Mouse (Mus musculus): ENCODE measurements around the gene Lss. TPM values are rescaled to one million over a fixed set of nuclear protein-coding genes. Genes with fewer than 3 reads are reported as not detected.
A peak's percentile ranks its signal among the peaks of the same experiment; 100 is the strongest.

Lss gene
- polyA plus RNA-seq, 1 experiment from 2014 or later: 51.9 TPM

GRCm38 (mm10) chr10:76531828-76532227 lies 440 bp downstream of the Lss start:
- peak overlapping the region; percentile 70 for H3K27ac ChIP-seq
- peaks cover 38% of the 10 kb centered on the region for H3K36me3 ChIP-seq
- peak overlapping the region; percentile 72 for H3K4me3 ChIP-seq
- H3K4me2 ChIP-seq: peak overlapping the region; percentile 96
- peaks cover 26% of the 10 kb centered on the region for H3K4me1 ChIP-seq
- H3K9me3 ChIP-seq (replicated peaks): no peaks in the 10 kb centered on the region
- H3K27me3 ChIP-seq (replicated peaks): no peaks in the 10 kb centered on the region
- H3K9ac ChIP-seq: peak overlapping the region; percentile 75
- ATAC-seq: no peak
- WGBS (ENCODE audit: insufficient replicate concordance): 4% methylated on average over 14 of the region's 14 CpGs

- Histone ChIP-seq H3K27me3 (replicated peaks) (no peaks in the 10 kb centered on the region), H3K9ac (no peak overlapping the region), H3K4me3 (no peak overlapping the region), H3K4me1 (peaks cover 24% of the 10 kb centered on the region), H3K9me3 (replicated peaks) (no peaks in the 10 kb centered on the region), H3K36me3 (peaks cover 74% of the 10 kb centered on the region), H3K4me2 (no peak overlapping the region), H3K27ac (no peak overlapping the region)
- 90% methylated on average over 7 of the region's 7 CpGs for whole genome bisulfite sequencing (ENCODE audit: insufficient replicate concordance)
- no peak for ATAC-seq
Measured at GRCm38 (mm10) chr10:76535526-76535925, 4.1 kb downstream of the Lss start.

GRCm38 (mm10) chr10:76537619-76538018 lies 6.2 kb downstream of the Lss start:
- Histone ChIP-seq H3K9ac (no peak overlapping the region), H3K4me2 (no peak overlapping the region), H3K4me1 (peaks cover 7% of the 10 kb centered on the region), H3K4me3 (no peak overlapping the region), H3K9me3 (replicated peaks) (no peaks in the 10 kb centered on the region), H3K27me3 (replicated peaks) (no peaks in the 10 kb centered on the region), H3K27ac (no peak overlapping the region), H3K36me3 (peaks cover 95% of the 10 kb centered on the region)
- ATAC-seq: no peak
- WGBS (ENCODE audit: insufficient replicate concordance): 77% methylated on average over 9 of the region's 9 CpGs

- Histone ChIP-seq H3K36me3 (peaks cover 99% of the 10 kb centered on the region), H3K9me3 (replicated peaks) (no peaks in the 10 kb centered on the region), H3K4me2 (no peak overlapping the region), H3K4me1 (no peaks in the 10 kb centered on the region), H3K27ac (no peak overlapping the region), H3K9ac (no peak overlapping the region), H3K27me3 (replicated peaks) (no peaks in the 10 kb centered on the region), H3K4me3 (no peak overlapping the region)
- 67% methylated on average over 11 of the region's 11 CpGs for WGBS (ENCODE audit: insufficient replicate concordance)
- ATAC-seq: no peak
Measured at GRCm38 (mm10) chr10:76541336-76542085, 10.1 kb downstream of the Lss start.

- WGBS (ENCODE audit: insufficient replicate concordance): 35% methylated on average over 10 of the region's 10 CpGs
- no peaks in the 10 kb centered on the region for H3K4me1 ChIP-seq
- H3K9me3 ChIP-seq (replicated peaks): no peaks in the 10 kb centered on the region
- H3K36me3 ChIP-seq: peaks cover 99% of the 10 kb centered on the region
- H3K4me3 ChIP-seq: no peak overlapping the region
- H3K4me2 ChIP-seq: no peak overlapping the region
- H3K27me3 ChIP-seq (replicated peaks): no peaks in the 10 kb centered on the region
- no peak overlapping the region for H3K9ac ChIP-seq
- no peak for ATAC-seq
- no peak overlapping the region for H3K27ac ChIP-seq
Measured at GRCm38 (mm10) chr10:76542636-76543375, 11.4 kb downstream of the Lss start.

- Histone ChIP-seq H3K4me3 (no peak overlapping the region), H3K9ac (no peak overlapping the region), H3K36me3 (peaks cover 99% of the 10 kb centered on the region), H3K4me2 (no peak overlapping the region), H3K27ac (no peak overlapping the region), H3K27me3 (replicated peaks) (no peaks in the 10 kb centered on the region), H3K9me3 (replicated peaks) (no peaks in the 10 kb centered on the region), H3K4me1 (no peaks in the 10 kb centered on the region)
- WGBS (ENCODE audit: insufficient replicate concordance): 79% methylated on average over 8 of the region's 8 CpGs
- no peak for ATAC-seq
Measured at GRCm38 (mm10) chr10:76546566-76546965, 15.2 kb downstream of the Lss start.

GRCm38 (mm10) chr10:76548218-76548617 lies 16.8 kb downstream of the Lss start:
- Histone ChIP-seq H3K4me1 (no peaks in the 10 kb centered on the region), H3K4me2 (no peak overlapping the region), H3K9ac (no peak overlapping the region), H3K9me3 (replicated peaks) (no peaks in the 10 kb centered on the region), H3K27me3 (replicated peaks) (no peaks in the 10 kb centered on the region), H3K36me3 (peaks cover 99% of the 10 kb centered on the region), H3K27ac (no peak overlapping the region), H3K4me3 (no peak overlapping the region)
- WGBS (ENCODE audit: insufficient replicate concordance): 87% methylated on average over 8 of the region's 8 CpGs
- ATAC-seq: no peak

- H3K9me3 ChIP-seq (replicated peaks): no peaks in the 10 kb centered on the region
- H3K27ac ChIP-seq: no peak overlapping the region
- H3K9ac ChIP-seq: no peak overlapping the region
- no peak overlapping the region for H3K4me2 ChIP-seq
- no peak overlapping the region for H3K4me3 ChIP-seq
- ATAC-seq: no peak
- H3K36me3 ChIP-seq: peaks cover 93% of the 10 kb centered on the region
- no peaks in the 10 kb centered on the region for H3K4me1 ChIP-seq
- 84% methylated on average over 5 of the region's 5 CpGs for WGBS (ENCODE audit: insufficient replicate concordance)
- H3K27me3 ChIP-seq (replicated peaks): no peaks in the 10 kb centered on the region
Measured at GRCm38 (mm10) chr10:76550458-76550857, 19.1 kb downstream of the Lss start.

GRCm38 (mm10) chr10:76551556-76551955 lies 20.2 kb downstream of the Lss start:
- no peak overlapping the region for H3K9ac ChIP-seq
- 75% methylated on average over 3 of the region's 3 CpGs for WGBS (ENCODE audit: insufficient replicate concordance)
- no peak overlapping the region for H3K4me2 ChIP-seq
- H3K9me3 ChIP-seq (replicated peaks): no peaks in the 10 kb centered on the region
- peaks cover 82% of the 10 kb centered on the region for H3K36me3 ChIP-seq
- H3K27me3 ChIP-seq (replicated peaks): no peaks in the 10 kb centered on the region
- 0 out of 2 replicates have a peak, but pooled peaks have one; percentile 5 for ATAC-seq
- H3K4me1 ChIP-seq: no peaks in the 10 kb centered on the region
- H3K27ac ChIP-seq: no peak overlapping the region
- H3K4me3 ChIP-seq: no peak overlapping the region

GRCm38 (mm10) chr10:76554061-76554460 lies 22.7 kb downstream of the Lss start:
- Histone ChIP-seq H3K9ac (no peak overlapping the region), H3K4me3 (no peak overlapping the region), H3K36me3 (peaks cover 58% of the 10 kb centered on the region), H3K4me2 (no peak overlapping the region), H3K4me1 (no peaks in the 10 kb centered on the region), H3K9me3 (replicated peaks) (no peaks in the 10 kb centered on the region), H3K27me3 (replicated peaks) (no peaks in the 10 kb centered on the region), H3K27ac (no peak overlapping the region)
- no peak for ATAC-seq
- 76% methylated on average over 5 of the region's 5 CpGs for WGBS (ENCODE audit: insufficient replicate concordance)

GRCm38 (mm10) chr10:76561972-76562371 lies 30.6 kb downstream of the Lss start, which contains the start of gene Spatc1l:
Gene Spatc1l, plus strand, starts transcription at chr10:76562272.
- WGBS (ENCODE audit: insufficient replicate concordance): 77% methylated on average over 10 of the region's 10 CpGs
- no peak for ATAC-seq
- H3K36me3 ChIP-seq: no peaks in the 10 kb centered on the region
- H3K4me1 ChIP-seq: no peaks in the 10 kb centered on the region
- H3K27ac ChIP-seq: no peak within 1 kb of the TSS
- H3K27me3 ChIP-seq (replicated peaks): 0 out of 2 replicates have a peak, but pooled peaks cover 4% of the 10 kb centered on the region
- no peak within 1 kb of the TSS for H3K4me2 ChIP-seq
- no peak within 1 kb of the TSS for H3K9ac ChIP-seq
- H3K4me3 ChIP-seq: no peak within 1 kb of the TSS
- no peaks in the 10 kb centered on the region for H3K9me3 ChIP-seq (replicated peaks)

GRCm38 (mm10) chr10:76569996-76570685 lies 38.8 kb downstream of the Lss start:
- H3K36me3 ChIP-seq: no peaks in the 10 kb centered on the region
- H3K27ac ChIP-seq: no peak overlapping the region
- H3K4me1 ChIP-seq: no peaks in the 10 kb centered on the region; the same call in 1 of the 2 replicates
- H3K4me3 ChIP-seq: no peak overlapping the region
- no peaks in the 10 kb centered on the region for H3K27me3 ChIP-seq (replicated peaks)
- H3K4me2 ChIP-seq: no peak overlapping the region
- no peak for ATAC-seq
- no peaks in the 10 kb centered on the region for H3K9me3 ChIP-seq (replicated peaks)
- no peak overlapping the region for H3K9ac ChIP-seq
- 74% methylated on average over 22 of the region's 22 CpGs for WGBS (ENCODE audit: insufficient replicate concordance)
